Mouse (Mus musculus) Muller cell, postnatal 12 days (primary cell): ENCODE measurements around the gene Ampd1.
A peak's percentile ranks its signal among the peaks of the same experiment; 100 is the strongest.

Source experiments
- DNase-seq: peaks from one replicate; pipeline ENCODE4 v3.0.0-alpha.2; 2015; ENCODE audit errors: inconsistent ontology term

Ampd1 gene

GRCm38 (mm10) chr3:103073771-103074170 is at the start of gene Ampd1:
TSS of gene Ampd1 (plus strand) at chr3:103074014.
- no peak for DNase-seq

DNA sequence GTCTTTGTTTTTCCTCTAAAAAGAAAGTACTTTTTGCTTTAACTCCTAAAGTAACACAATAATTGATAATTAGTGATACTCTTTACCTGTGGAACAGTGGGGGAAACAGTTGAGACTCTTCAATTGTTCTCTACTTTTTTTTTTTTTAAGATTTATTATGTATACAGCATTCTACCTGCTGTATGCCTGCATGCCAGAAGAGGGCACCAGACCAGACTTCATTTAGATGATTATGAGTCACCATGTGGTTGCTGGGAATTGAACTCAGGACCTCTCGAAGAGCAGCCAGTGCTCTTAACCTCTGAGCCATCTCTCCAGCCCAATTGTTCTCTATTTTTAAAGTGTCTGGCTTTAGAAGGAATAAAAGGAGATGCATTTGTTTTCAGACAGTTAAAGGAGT is 47.6 kb upstream of the Ampd1 start:
- no peak for DNase-seq

DNA sequence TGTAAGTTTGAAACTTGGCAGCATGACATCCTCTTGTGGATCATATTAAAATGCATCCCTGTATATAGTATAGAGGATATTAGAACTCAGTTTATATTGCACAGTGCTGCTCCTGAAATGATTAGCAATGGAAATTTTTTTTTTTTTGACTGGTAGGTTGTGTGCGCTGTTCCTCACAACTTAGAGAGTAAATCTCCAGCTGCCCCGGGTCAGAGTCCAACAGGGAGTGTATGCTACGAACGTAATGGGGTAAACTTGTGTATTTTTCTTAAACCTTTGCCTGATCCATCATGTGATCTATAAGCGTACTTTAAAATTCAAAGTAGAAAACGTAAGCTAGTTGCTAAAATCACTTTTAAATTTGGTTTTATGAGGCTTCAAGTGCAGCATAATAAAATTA is 33.5 kb upstream of the Ampd1 start:
- no peak for DNase-seq

DNA sequence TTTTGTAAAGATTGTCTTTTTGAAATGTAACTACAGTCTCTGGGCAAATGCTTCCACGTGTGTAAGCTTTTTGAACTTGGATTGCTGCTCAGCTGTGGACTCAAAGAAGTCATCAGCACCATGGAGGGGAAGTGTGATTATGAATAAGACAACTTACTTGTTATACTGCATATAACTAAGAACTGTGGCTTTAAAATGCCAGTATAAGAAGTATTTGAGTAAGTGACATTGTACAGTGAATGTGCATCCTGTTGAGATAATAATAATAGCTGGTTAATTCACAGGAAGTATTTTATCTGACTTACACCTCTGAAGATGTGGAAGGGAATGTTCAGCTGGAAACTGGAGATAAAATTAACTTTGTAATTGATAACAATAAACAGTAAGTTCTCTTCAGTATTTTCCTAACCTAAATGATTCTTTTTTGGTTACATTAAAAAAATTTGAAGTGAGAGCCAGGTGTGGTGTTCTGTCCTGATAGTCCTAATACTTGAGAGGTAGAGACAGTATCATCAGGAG is 32.9 kb upstream of the Ampd1 start:
- no peak for DNase-seq

GRCm38 (mm10) chr3:103056016-103056595 is 17.7 kb upstream of the Ampd1 start:
- DNase-seq, result no peak

DNA sequence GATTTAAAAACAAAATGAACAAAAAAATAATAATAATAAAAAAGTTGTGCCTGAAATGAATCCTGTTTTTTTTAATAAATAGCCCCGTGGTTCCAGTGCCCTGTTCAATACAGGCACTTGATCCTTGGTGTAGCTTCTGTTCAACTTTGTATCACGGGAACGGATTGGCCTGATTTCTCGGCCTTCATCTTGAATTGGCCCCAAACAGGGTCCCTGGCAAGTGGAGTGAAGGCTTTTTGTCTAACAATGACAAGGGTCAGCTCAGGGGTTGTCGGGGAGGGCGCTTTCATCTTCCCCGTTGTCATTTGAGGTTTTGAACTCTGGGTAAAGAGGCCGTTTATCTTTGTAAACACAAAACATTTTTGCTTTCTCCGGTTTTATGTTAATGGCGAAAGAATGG is 16.1 kb upstream of the Ampd1 start:
- DNase-seq, result no peak

- peak; percentile 98 for DNase-seq
These were observed 15.3 kb upstream of the Ampd1 start, which contains the start of gene Nras for GRCm38 (mm10) chr3:103058207-103059157. TSS of gene Nras (plus strand) at chr3:103058285.

- DNase-seq, result no peak
These were observed 6.9 kb upstream of the Ampd1 start for GRCm38 (mm10) chr3:103066927-103067326.

DNA sequence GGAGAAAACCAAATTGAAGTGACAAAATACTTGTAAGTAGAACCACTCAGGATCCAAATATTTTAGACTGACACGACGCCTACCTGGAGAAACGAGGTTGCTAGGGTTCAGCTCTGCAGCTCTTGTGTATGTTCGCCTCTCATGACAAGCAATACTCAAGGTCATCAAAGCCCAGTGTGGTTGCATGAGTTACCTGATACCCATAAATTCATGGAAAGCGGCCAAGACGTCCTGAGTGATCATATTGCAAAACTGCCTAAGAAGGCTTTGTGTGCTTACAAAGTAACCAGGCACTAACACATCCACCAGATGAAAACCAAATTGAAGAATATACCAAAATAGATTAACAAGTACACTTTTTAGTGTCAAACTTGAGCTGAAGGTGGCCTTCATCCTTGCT is 4.8 kb upstream of the Ampd1 start:
- DNase-seq, result no peak

DNA sequence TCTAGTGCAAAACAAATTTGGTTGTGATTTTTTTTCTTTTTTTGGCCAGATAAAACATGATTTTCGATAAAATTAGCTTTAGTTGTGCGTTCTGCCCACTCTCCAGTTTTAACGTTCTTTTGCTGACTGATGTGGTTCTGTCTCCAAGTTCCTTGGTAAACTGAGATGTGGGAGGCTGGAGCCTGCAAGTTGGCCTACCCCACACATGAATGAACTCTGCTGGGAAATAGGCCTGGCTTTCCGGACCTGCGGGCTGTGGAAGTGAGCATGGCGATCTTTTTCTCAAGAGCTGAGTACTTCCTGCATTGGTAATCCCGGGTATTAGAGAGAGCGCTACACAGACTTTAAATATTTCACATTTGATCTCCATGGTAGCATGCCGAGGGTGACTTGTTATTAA is 2.1 kb downstream of the Ampd1 start:
- DNase-seq, result no peak

GRCm38 (mm10) chr3:103076476-103076875 is 2.7 kb downstream of the Ampd1 start:
- DNase-seq, result no peak

DNA sequence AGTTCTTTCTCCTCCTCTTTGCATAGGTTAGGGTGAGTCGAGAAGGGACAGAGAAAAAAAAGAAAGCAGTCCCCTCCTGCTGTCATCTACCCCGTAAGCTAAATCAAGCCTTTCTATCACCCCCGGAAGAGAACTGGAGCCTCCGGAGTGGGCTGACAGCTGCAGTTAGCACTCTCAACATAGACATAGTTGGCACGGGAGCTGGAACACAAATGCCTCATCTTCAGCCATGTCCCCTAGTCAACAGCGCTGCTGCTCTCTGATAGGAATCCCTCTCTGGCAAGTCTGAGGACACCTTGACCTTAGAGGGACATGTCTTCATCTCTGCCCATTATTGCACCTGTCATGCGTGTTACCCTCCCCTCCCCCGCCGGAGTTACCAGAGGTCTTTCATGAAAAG is 5.5 kb downstream of the Ampd1 start:
- DNase-seq, result no peak

DNA sequence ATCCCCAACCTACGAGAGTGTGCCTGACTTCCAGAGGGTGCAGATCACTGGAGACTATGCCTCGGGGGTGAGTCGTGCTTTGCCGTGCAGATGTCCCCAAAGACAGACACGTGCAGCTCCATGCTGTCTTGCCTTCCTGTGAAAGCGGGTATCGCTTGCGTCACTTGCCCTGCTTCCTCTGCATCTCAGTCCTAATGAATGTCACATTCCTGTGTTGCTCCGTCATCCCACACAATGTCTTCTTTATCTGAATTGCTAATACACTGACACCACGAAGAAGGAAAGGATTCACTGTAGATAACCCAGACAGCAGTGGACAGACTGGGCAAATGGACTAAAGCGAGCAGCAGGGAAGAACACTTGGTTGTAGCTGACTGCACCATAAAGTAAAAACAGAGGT is 7.2 kb downstream of the Ampd1 start:
- DNase-seq, result peak; percentile 90

DNA sequence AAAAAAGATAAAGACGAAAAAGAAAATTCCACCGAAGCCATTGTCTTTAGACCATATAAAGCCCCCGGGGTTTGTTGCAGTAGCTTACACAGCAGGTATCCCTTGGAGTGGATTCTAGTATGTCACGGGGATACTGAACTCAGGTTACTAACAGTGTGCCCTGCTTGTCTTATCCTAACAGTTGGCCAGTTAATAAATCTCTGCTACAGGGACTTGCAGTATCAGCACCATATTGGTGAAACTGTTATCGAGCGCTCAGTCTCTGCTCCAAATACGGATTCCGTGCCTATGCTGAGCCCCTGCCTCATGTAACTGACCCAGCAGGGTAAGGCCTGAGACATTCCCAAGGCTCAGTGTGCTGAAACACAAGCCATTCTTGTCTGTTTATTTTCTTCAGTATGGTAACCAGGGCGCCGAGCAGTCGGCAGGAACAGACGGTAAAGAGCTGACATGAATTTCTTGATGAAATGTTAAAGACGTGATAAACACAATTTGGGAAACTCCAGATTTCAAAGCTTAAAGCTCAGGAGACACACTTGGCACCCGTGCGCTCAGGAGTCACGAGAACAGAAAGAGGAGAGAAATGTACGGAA is 8.1 kb downstream of the Ampd1 start:
- DNase-seq, result no peak

DNA sequence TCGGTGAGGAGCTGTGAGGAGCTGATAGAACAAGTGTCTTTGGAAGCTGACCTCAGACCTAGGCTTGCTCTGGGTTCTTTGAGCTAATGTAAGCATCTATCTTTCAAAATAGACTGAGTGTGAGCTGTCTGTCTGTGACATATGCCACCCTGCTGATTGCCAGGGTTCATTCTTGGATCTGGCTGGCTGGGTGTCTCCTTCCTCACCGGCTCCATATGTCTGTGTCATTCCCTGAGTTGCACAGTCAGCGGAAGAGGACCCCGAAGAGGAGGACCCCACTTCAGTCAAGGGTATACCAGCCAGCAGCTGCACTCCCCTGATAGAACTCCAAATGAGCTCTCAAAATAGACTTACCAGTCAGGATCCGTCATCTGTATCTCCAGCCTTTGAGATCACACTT is 8.9 kb downstream of the Ampd1 start:
- DNase-seq, result no peak

DNA sequence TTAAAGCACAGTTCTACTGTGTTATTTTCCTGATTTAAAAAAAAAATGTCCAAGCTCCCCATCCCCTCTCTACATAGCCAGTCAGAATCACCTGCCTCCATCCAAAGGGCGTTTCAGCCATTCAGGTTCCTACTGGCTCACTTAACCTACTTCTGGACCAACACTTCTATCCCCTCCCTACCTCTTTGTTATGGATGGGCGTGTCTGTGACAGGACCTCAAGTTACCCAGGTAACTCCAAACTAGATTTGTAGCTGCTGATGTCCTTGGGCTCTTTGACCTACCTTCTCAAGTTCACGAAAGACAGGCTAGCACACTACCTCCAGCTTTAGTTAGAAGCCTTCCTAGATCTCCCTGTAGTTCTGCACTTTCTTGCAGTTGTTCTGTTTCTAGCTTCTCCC is 12.2 kb downstream of the Ampd1 start:
- no peak for DNase-seq

GRCm38 (mm10) chr3:103091753-103092152 is 17.9 kb downstream of the Ampd1 start:
- no peak for DNase-seq

GRCm38 (mm10) chr3:103098662-103099061 is 24.8 kb downstream of the Ampd1 start:
- no peak for DNase-seq

DNA sequence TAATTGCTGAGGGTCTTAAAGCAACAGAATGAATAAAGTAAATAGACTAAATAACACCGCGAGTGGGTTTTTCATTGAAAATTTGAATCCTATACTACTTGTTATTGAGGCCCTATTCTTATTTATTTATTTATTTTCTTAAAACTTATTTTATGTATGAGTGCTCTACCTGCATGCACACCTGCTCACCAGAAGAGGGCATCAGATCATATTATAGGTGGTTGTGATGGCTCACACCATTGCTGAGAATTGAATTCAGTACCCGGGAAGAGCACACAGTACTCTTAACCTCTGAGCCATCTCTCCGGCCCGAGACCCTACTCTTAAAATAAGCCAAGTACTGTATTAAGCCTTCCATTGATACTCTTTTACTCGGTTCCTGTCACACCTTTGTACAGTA is 25.9 kb downstream of the Ampd1 start:
- no peak for DNase-seq

DNA sequence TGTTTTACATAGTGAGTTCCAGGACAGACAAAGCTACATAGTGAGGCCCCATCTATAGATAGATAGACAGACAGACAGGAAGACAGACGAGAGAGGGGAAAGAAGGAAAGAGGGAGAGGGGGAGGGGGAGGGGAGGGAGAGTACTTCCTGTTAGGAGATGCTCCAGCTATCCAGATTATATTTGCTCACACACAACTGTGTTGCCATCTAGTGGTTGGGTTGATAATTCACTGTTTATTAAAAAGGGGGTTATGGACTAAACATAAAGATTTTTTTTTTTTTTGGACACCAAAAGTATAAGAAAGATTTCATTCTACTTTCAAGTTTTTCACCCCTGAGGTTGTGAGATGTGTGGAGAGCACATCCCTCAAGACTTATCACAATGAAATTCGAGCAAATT is 26.9 kb downstream of the Ampd1 start:
- peak; percentile 21 for DNase-seq

DNA sequence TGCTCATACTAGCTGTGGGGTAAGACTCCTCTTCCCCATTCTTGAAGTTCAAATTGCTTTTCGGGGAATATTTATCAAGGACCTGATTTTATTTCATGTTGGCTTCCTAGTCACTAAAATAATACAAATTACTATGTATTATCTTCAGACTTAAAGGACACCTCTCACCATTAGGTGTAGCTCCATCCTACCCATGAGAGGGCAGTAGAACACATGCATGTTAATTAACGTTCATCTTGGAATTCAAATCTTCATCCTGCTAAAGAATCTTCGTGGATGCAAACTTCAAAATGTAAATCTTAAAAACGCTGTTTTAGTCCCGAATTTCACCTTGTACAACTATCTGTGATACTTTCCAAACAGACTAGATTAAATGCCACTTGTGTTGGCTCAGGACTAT is 27.4 kb downstream of the Ampd1 start:
- DNase-seq, result no peak

GRCm38 (mm10) chr3:103101909-103102308 is 28.1 kb downstream of the Ampd1 start:
- DNase-seq, result no peak
